Mouse (Mus musculus): ENCODE results near the gene Ntn1.

Ntn1 gene

DNA sequence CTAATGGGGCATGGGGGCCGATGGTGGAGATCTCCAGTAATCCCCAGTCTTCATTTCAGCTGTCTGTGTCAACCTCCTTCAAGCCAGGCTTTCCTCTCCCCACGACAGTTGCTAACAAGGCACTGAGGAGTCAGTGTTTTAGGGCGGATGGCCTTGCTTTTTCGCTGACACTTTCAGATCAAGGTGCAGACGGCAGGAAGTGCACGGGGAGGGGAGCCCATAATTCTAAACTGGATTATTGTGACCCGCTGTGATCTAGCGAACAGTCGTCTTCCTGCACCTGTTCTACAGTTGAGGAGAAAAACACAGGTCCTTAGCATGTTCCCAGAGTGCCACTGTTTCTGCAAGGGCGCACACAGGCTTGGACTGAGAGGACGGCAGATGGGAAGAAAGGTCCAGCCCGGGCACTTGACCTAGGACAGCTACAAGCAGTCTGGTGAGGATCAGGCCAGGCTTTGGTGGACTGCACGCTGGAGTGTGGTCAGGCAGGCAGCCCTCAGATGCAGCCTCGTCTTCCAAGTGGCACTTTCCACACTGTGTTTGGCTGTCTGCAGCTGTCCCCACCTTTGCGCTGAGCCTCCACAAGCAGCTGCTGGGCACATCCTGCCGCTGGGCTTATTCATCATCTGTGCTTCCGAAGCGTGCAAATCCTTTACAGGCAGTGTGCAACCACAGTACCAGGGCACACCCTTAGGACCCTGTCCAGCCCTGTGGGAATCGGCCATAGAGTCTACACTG, 129.7 kb downstream of the Ntn1 start:
- DNase-seq (ENCODE audit: low read depth, low spot score): no peak

DNA sequence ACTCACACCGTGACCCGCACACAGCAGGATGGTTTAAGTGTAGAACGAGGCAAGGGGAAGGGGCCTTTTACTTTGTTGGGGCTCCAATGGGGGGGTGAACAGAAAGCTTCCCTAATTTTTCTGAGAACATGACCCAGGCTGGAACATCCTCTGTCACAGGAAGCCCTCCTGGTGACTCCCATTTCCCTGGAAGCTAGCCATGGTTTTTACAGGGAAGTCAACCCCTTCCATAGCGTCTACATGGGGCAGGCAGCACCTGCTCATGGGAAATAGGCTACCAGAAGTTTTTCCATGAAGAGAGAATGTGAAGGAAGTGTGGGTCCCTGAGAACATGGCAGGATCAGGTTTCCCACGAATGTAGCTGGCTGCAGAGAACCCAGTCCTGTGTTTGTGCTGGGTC, 136.3 kb downstream of the Ntn1 start:
- DNase-seq (ENCODE audit: low read depth, low spot score): no peak

DNA sequence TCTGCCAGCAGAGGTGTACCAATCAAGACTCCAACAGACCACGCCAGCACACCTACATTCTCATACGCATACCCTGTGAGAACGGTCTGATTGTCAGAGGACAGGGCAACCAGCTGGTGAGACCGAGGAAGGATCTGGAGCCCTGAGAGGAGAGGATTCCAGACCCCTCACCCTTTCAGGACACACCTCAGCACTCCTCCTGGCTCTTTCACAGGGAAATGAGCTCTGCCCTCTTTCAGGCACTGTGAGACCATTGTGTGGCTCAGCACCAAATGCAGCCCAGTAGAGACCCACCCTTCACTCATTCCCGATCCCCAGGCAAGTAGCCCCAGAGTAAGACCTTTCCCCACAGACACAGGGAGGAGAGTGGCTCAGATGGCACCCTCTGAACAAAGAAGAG, 137.5 kb downstream of the Ntn1 start:
- no peak for DNase-seq (ENCODE audit: low read depth, low spot score)

DNA sequence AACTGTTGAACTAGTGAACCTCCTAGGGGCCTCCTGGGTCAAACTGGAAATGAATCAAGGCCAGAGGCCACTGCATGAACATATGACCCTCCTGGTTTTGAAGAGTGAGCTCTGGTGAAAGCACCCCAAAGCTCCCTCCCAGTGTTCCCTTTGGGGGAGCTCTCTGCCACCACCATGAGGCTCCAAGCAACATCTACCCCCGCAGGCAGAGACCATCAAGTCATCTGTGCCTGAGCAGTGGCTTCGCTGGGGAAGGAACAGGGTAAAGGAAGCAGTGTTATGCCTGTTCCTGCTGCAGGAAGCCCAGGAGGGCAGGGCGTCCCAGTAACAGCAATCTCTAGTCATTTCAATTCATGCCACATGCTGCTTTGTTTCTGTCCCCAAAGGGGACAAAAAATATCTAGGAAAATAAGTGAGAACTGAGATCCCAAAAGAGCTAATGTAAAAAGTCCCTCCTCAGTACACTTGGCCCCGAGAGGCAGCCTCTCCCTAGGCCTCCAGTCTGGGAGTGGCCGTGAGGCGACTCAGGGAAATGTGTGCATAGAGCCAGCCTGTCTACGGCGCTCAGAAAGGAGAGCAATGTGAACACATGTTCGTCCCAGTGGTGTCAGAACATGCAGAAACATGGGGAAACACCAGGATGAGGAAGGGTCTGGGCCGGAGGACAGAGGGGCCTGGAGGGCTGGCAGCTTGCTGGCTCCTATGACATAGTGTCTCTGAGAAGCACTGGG, 139.3 kb downstream of the Ntn1 start:
- DNase-seq (ENCODE audit: low read depth, low spot score): no peak

DNA sequence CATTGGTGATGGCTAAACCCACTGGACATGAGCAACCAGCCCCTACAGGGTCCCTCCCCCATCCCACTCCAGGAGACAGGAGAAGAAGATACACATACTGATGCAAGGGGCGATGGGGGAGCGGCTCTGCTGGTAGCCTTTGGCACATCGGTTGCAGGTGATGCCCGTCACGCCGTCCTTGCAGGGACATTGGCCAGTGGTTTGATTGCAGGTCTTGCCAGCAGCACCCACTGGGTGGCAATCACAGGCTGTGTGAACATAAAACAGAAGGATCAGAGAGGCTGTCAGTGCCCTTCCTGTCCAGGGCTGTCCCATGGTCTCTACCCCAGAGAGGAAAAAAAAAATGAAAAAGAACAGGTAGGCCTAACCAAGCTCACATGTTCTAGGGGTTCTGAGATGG, 140.2 kb downstream of the Ntn1 start:
- DNase-seq (ENCODE audit: low read depth, low spot score): no peak

DNA sequence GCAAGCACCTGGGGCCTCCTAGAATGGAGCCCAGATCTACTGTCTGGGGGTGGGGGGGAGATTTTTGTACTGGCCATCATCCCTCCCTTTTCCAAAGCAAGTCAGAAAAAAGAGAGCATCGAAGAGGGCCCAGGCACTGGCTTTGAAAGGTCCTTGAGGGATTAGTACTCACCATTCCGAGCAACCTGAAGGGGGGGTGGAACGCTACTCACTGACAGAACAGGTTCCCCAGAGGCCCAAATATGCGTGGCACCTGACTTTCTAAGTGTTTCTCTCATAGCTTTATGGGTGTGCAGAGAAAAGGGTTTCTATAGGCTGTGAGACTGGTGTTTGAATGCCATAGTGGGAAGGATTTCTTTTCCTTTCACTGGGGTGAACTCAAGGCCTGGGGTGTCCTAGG, 142.1 kb downstream of the Ntn1 start:
- DNase-seq (ENCODE audit: low read depth, low spot score): no peak

DNA sequence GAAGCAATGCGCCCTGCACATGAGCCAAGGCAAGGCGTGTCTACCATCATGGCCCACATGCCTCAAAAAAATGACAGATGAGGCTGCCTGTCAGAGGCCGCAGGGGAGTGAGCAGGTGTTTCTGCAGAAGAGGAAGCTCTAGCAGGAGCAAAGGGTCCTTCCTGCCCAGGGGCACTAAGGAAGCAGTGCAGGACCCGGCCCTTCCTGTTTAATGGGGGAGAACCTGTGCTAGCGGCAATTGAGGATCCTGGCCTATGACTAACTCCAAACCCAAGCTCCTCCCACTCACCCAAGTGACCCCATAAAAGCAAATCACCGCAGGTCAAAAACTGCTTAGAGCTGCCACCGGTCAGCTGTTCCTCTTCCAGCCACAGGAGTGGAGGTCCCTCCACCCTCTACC, 147.1 kb downstream of the Ntn1 start:
- no peak for DNase-seq (ENCODE audit: low read depth, low spot score)

DNA sequence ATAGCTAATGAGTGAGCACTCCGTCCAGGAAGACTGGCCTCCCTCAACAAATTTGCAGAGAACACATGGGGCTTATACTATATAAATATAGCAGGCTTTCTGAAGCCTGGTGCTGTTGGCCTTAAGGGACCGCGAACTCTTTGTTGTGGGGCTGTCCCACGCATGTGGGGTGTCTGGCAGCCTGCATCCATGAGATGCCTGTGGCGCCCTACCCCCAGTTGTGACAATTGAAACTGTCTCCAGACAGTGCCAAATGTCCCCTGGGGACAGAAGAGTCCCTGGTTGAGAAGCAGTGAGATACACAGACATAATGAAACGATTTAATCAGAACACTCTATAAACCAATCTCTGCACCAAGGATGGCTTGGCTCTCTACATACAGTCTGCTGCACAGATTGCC, 150.5 kb downstream of the Ntn1 start:
- DNase-seq (ENCODE audit: low read depth, low spot score): no peak

DNA sequence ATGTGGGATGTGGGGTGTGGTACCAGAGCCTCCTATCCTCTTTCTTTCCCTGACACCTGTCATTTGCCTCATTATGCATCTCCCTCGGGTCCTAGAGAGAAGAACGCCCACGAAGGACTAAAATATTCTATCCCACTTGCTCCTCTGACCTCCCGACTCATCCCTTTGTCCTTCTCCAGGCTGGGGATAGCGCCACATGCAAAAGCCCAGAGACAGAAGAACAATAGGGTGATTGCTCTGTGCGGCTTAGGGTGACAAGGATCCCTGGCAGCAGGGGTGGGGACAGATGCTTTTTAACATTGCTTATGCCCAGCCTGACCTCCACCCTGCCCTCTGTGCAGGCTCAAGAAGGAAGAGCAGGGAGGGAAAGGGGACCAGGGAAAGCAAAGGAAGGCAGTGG, 152.7 kb downstream of the Ntn1 start:
- no peak for DNase-seq (ENCODE audit: low read depth, low spot score)

DNA sequence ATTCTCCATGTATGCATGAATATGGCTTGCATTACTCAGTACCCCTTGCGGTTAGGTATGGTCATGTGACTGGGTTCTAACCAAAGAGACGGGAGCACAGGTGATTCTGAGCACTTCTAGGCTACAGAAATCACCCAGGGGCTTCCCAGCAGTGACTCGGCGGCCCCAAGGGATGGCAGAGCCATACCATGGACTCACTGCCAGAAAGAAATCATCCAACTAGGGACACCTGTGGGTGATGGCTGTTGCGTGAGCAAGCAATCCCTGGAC, 155.7 kb downstream of the Ntn1 start:
- no peak for DNase-seq (ENCODE audit: low read depth, low spot score)

DNA sequence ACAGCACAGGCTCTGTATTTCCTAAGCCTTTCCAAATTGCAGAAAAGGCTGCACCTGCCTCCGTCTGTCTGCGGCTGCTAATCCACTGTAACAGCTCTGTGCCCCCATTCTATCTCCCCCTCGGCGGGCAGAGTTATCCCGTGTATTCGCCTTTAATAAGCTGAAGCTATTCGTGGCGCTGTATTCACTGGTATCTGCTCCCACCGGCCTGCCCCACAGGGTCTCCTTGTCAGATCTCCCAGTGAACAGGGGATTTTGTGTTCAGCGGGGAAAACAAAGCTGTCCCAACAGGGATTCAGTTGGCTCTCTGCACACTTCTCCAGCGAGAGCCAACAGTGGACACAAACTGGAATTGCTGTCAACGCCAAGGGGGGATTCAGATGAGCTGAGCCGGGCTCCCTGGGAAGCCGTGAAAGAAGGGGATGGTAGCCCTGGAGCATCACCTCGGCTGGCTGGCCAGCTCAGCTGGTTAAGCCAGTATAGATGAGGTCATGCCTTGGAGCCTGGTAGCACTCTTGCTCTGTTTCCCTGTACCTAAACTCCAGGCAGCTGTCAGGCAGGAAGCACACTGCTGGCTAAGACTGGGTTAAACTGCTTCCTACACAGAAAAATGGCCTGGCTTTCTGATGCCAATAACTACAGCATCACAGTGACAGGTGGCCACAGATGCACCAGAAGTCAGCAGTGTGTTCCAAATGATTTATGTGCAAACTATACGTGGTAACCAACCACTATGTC, 156.2 kb downstream of the Ntn1 start:
- no peak for DNase-seq (ENCODE audit: low read depth, low spot score)

DNA sequence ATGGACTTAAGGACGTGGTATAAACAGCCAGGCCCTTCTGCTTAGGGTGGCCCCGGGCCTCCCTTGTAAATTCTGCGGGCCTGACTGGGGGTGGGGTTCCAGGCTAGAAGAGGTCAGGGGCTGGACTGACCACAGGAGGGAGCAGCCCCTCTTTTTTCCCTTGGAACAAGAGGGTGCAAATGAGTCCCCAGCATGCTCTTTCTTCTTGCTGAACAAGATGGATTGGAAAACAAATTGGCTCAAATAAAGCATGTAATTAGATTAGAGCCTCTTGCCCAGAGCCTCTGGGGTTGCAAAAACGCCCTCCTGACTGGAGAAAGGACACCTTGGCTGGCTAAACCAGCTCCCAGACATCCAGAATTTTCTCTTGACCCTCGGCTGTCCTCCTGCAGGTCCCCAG, 160.9 kb downstream of the Ntn1 start:
- DNase-seq (ENCODE audit: low read depth, low spot score): no peak

DNA sequence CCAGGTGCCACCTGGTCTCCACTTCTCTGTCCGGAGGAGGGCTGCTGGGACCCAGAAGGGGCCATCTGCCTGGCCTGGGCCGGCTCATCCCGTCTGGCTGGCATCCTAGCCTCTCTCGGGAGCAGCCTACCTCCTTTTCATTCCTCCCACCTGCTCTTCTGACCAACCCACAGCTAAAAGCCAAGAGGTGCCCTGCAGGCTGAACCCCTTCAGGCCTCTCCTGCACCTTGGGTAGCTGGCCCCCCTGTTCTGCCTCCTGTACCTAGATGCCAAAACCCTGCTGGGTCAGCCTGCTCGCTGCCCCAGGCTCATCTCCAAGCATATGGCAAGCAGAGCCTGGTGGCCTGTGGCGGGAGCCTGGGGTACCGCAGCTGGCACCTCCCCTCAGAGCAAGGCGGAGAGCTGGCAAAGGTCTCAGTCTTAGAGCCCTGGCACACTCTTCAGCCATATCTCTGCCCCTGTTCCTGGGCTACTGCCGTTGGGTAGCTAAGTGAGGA, 167.1 kb downstream of the Ntn1 start:
- DNase-seq (ENCODE audit: low read depth, low spot score): no peak

DNA sequence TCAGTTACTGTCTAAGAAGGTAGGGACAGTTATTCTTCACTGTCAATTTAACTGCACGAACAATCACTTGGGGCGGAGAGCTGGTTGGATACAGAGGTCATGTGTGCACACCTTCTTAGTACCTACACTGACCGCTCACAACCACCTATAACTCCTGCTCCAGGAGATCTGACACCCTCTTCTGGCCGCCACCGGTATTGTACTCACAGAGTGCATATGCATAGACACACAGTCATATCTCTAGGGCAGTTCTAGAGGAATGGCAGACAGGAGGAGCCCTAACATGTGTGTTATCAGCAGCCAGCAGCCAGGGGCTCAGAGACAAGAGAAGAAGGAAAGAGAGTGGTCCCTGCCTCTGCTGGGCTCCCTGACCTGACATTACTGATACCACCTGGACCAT, 169.1 kb downstream of the Ntn1 start:
- DNase-seq (ENCODE audit: low read depth, low spot score): no peak

DNA sequence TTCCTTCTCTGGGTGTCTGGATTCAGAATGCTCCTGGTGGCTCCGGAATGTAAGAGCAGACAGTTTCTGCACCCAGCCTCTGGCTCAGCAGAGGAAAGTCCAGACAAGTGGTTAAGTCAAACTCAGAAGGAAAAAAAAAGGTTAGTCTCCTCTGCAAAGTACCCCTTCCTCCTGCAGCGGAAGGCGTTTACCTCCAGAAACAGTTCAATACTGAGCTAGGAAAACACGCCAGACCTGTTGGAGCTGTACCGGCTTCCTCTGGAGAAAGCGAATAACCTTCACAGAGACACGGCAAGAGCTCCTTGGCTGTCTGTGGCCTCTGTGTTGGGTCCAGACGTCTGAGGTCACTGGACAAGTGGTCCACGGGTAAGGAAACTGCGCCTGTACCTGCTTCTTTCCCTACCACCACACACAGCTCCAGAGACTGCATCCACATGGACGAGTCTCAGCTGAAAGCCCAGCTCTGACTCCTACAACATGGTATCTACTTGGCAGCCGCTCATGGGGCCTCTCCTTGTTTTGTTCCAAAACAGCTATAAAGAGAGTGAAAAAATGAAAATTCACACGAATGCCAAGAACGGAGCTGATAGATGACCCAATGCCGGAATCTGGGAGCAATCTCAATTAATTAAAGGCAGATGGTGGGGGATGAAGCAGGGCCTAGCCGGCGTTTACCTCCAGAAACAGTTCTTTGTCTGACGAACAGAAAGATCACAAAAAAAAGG, 171.5 kb downstream of the Ntn1 start:
- DNase-seq (ENCODE audit: low read depth, low spot score): peak; percentile 40

DNA sequence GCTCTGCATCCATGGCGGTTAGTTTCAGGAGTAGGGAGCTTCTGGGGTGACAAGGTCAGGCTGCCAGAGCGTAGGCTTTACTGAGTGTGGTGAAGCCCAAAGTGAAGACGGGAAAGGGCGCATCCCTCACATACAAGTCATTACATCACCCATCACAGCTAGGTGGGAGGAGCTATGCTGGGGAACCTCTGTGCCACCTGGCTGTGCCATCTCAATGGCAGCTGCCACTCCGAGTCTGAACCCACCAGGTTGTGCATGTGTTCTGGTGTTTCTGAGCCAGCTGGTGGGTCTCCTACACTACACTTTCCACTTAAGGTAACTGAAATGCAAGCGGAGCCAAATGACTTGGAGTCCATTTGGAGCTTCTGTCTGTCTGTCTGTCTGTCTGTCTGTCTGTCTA, 172.8 kb downstream of the Ntn1 start:
- DNase-seq (ENCODE audit: low read depth, low spot score): no peak

DNA sequence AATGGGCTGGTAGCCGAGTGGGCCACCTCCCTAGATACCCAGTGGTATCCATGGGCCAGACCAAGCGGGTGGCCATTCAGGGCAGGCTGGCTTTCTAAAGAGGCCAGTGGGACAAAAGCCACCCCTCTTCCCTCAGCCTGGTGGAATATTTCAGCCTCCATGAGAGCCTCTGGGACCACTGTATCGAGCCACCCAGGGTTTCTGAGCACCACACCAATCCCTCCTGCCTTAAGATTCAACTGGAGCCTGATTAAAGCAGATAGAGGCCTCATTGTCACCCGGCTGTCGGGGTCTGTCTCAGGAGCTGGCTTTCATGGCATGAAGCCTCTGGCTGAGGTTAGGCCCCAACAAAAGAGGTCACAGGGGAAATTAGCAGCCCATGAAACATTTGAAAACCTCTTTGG, 174.0 kb downstream of the Ntn1 start:
- no peak for DNase-seq (ENCODE audit: low read depth, low spot score)

DNA sequence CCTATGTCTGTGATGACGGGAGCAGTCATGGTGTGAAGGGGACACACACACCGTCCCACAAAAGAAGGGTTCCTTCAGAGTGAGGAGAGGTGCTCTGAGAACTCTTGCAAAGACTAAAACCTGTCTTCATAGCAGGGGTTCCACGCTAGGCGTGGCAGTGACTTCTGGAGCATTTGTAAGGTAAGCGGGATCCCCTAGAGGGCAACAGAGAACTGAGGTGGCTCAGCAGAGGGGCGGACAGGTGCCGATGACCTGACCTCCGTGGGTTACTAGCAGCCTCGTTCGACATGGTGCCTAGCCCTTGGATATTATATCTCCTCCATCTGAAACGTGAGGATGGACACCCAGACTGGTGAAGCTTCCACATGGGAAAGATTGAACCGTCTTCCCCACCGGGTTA, 177.5 kb downstream of the Ntn1 start:
- DNase-seq (ENCODE audit: low read depth, low spot score): no peak

DNA sequence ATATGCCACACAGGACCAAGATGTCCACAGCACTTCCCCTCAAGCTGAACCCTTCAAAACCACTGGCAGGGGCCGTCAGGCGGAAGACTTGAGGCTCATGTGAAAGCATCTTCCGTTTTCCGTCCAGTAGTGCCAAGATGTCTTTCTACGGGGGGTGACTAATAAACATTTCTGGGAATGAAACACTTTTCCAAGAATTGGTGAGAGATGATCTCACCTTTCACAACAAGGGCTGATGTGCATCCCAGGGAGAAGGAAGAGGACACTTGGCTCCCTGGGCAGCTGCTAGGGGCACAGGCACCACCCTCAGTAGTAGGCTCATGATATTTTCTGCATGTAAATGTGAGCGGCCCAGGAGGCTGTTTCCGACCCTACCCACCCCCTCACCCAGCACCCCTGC, 178.4 kb downstream of the Ntn1 start:
- no peak for DNase-seq (ENCODE audit: low read depth, low spot score)

DNA sequence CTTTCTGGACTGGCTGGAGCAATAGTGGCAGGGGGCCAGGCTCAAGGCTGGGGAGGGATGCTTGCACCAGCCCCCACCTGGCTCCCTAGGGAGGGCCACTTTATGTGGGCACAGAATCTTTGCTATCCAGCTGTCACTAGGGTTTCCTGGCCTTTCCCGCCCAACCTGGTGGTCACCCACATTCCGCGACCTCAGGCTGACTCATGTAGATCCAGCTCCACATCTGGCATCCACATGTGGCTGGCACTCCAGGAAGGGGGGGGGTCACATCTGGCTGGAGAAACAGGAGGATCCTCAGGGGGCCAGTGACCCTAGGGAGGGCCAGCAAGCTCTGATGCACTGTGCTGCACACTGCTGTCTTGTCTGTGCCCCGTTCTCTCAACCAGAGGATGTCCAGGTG, 179.9 kb downstream of the Ntn1 start:
- peak; percentile 65 for DNase-seq (ENCODE audit: low read depth, low spot score)

DNA sequence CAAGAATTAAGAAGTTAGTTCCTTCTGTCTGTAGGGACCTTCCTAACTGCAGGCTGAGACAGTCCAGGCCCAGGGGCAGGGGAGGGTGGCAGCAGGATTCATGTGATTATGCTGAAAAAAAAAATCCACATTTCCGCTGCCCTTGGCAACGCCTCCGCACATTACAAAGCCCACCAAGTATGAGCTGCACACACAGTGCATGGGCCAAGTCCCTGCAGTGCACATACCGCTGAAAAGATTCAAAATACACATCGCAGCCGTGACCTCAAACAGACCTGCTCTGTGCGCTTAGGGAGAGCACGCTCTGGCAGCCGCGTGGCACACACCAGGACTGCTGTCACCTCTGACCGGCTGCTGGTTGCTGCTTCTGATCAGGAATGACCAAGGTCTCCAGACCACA, 184.6 kb downstream of the Ntn1 start:
- peak; percentile 18 for DNase-seq (ENCODE audit: low read depth, low spot score)

DNA sequence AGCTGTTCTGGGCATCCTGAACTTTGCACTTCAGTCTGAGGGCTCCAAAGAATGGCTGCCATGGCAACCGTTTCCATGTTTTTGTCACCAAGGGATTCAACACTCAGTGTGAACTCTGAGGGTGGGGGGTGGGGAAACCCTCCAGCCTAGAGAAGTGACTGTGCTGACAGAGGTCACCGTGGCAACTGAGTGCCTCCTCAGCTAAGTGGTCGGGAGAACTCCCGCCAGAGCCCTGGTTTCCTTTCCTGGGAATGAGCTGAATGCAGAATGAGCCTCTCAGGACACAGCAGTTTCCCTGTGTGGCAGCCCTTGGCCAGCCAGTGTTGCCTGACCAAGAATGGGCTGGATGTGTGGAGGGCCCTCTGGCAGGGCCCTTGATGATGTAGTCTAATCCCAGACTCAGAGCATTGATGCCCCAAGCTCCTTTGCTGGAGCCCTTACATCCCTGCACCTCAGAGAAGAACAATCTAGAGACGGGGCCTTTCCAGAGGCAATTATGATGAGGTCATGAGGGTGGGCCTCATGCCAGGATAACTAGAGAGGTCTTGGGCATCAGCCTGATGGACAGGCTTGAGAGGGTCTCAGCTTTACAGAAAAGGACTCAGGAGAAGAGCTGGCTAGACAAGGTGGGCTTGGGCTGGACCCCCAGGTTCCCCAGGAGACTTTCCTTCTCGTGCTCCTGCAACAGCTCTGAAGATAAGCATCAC, 185.3 kb downstream of the Ntn1 start:
- DNase-seq (ENCODE audit: low read depth, low spot score): peak; percentile 75
